Mouse (Mus musculus) cerebellum, adult 11 months (tissue): ENCODE results near the gene Pamr1.

Source experiments
- DNase-seq: peaks from one replicate; pipeline ENCODE4 v3.0.0; 2022

Pamr1 gene

DNA sequence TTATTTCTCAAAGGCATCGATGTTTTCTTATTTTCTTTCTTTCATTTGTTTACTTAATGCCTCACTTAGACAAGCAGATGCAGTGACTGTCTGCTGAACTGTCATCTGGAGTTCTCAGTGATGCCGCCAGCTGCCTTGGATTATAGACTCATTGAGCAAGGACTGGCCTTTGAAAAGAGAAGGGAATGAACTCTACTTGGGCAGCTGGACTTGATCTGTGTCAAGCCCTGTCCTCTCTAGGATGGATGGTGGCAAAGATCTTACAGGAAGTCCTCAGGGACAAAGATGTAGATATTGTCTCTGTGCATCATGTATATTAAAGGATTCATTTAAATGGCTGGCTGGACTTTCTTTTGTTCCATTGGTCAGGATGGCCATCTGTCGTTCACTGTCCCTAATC, 114.1 kb downstream of the Pamr1 start:
- no peak for DNase-seq

- no peak for DNase-seq
Observed at GRCm38 (mm10) chr2:102667981-102668380, 118.2 kb downstream of the Pamr1 start.

- DNase-seq, result no peak
Observed at GRCm38 (mm10) chr2:102669580-102669979, 119.8 kb downstream of the Pamr1 start.

DNA sequence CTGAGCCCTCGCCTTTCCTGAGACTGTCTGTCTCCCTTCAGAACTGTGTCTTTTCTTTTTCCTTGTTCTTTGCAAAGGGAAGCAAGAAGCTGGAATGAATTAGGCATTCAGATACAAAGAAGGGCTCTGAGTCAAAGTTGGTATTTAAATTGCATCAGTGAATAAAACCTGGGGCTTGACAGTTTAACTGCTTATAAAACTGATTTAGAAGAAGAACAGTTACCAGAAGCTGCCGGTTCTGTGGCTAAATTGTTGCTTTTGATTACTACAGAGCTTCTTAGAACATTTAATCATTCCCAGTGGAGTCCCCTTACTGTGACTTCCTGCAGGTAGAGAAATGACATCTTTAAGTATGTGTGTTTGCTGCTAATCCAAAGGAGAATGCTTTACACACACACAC, 124.8 kb downstream of the Pamr1 start:
- no peak for DNase-seq

GRCm38 (mm10) chr2:102675275-102675674, 125.5 kb downstream of the Pamr1 start:
- DNase-seq, result peak; percentile 22

GRCm38 (mm10) chr2:102676716-102677312, 127.0 kb downstream of the Pamr1 start:
- DNase-seq, result no peak

- DNase-seq, result no peak
Observed at GRCm38 (mm10) chr2:102677400-102677799, 127.6 kb downstream of the Pamr1 start.

DNA sequence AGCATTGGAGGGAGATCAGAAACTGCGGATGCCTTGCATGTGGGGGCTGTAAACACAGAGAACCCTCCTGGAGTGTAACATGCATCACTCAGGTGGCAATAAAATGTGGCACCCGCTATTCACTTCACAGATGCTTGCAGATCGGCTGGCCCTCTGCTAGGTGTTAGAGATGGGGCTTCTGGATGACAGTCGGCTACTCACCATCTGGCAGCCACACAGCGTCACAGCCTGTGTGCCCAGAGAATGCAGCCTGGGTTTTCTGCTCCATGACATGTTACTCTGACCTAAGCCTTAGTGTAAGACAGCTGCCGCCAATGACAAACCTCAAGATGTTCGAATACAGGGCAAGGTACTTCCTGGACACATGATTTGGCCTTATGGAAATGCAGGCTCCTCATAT, 131.5 kb downstream of the Pamr1 start:
- no peak for DNase-seq

DNA sequence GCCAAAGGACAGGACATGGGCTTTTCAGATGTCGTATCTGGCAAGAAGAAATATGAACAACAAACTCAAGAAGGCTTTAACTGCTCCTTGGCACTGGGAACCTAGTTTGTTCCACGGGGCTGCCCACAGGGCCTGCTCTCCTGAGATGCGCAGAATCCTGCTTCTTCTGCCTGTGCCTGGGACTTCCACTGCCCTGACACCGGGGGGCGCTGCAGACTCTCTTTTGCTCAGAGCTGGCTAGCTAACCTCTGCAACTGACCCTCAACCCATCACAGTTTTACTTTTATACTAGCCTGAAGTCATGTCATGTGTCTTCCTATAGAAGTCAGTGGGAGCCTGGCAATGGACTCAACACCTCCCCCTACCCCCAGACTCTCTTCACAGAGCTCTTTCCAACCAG, 132.4 kb downstream of the Pamr1 start:
- no peak for DNase-seq

- no peak for DNase-seq
Observed at GRCm38 (mm10) chr2:102685371-102686107, 135.7 kb downstream of the Pamr1 start.

DNA sequence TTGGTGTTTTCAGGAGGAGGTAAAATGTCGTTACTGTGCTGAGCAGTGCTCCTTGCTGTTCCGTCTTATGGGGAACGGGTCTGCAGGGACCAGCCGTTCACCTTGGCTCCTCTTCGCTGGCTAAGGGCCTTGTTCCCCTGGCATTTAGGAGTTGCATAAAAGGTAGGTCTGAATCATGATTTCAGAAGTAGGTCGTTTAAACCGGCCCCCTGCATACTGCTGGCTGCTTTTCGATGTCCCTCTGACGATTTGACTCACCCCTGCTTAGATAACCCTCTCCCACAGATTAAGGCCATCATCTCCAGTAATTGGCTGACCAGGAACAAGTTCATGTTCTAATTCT, 136.3 kb downstream of the Pamr1 start:
- DNase-seq, result no peak
